Mouse (Mus musculus) CD4-positive, CD25-positive, alpha-beta regulatory T cell, adult 2 months (primary cell): Measurements from ENCODE around the gene Ube4b.

Experiments used
- DNase-seq: peaks from one replicate; pipeline ENCODE4 v3.0.0-alpha.2; 2012; ENCODE audit warnings: low read depth, low spot score

The Ube4b gene

GRCm38 (mm10) chr4:149339426-149340214 is 86.9 kb downstream of the Ube4b start:
- no peak for DNase-seq

GRCm38 (mm10) chr4:149338137-149338536 is 88.4 kb downstream of the Ube4b start:
- DNase-seq: no peak

GRCm38 (mm10) chr4:149337353-149337752 is 89.2 kb downstream of the Ube4b start:
- DNase-seq: no peak

GRCm38 (mm10) chr4:149336302-149336701 is 90.2 kb downstream of the Ube4b start:
- no peak for DNase-seq

GRCm38 (mm10) chr4:149334881-149335280 is 91.7 kb downstream of the Ube4b start:
- DNase-seq: no peak

GRCm38 (mm10) chr4:149332726-149333125 is 93.8 kb downstream of the Ube4b start:
- no peak for DNase-seq

GRCm38 (mm10) chr4:149330495-149330894 is 96.1 kb downstream of the Ube4b start:
- no peak for DNase-seq

- no peak for DNase-seq
Observed at GRCm38 (mm10) chr4:149328735-149329134, 97.8 kb downstream of the Ube4b start.

GRCm38 (mm10) chr4:149327281-149327680 is 99.3 kb downstream of the Ube4b start:
- DNase-seq: no peak

- DNase-seq: no peak
Observed at GRCm38 (mm10) chr4:149325411-149326162, 101.0 kb downstream of the Ube4b start.

- no peak for DNase-seq
Observed at GRCm38 (mm10) chr4:149323730-149324129, 102.8 kb downstream of the Ube4b start.

GRCm38 (mm10) chr4:149322718-149323117 is 103.8 kb downstream of the Ube4b start:
- no peak for DNase-seq

GRCm38 (mm10) chr4:149322286-149322685 is 104.3 kb downstream of the Ube4b start:
- peak; percentile 72 for DNase-seq

- no peak for DNase-seq
Observed at GRCm38 (mm10) chr4:149319088-149319487, 107.5 kb downstream of the Ube4b start.

GRCm38 (mm10) chr4:149317387-149317786 is 109.2 kb downstream of the Ube4b start:
- no peak for DNase-seq

- DNase-seq: no peak
Observed at GRCm38 (mm10) chr4:149314275-149314837, 112.2 kb downstream of the Ube4b start.

- DNase-seq: no peak
Observed at GRCm38 (mm10) chr4:149313558-149314253, 112.8 kb downstream of the Ube4b start.

- no peak for DNase-seq
Observed at GRCm38 (mm10) chr4:149311996-149312395, 114.6 kb downstream of the Ube4b start.

GRCm38 (mm10) chr4:149308491-149308820 is 118.1 kb downstream of the Ube4b start:
- DNase-seq: peak; percentile 64

GRCm38 (mm10) chr4:149307596-149308490 is 118.7 kb downstream of the Ube4b start, which contains the start of gene Kif1b:
TSS of gene Kif1b (minus strand) at chr4:149307693.
- peak; percentile 99 for DNase-seq
